Mouse (Mus musculus): ENCODE results near the gene Slc38a9. TPM values are rescaled to one million over a fixed set of nuclear protein-coding genes. Genes with fewer than 3 reads are reported as not detected.

Gene Slc38a9
- total and polyA plus RNA-seq, 2 experiments from 2014 or later, result 8.7 to 14.6 TPM

GRCm38 (mm10) chr13:112683312-112683711, 22.8 kb downstream of the Slc38a9 start:
- TF ChIP-seq CTCF (IDR thresholded peaks at IDR 0.05; ENCODE audit: low read depth), result no peak
- DNase-seq (no peak), ATAC-seq (no peak)
- Histone ChIP-seq H3K4me1 (ENCODE audit: insufficient read depth) (no peaks in the 10 kb centered on the region), H3K4me3 (ENCODE audit: low read depth, low read length) (no peak overlapping the region), H3K36me3 (ENCODE audit: insufficient read depth) (peaks cover 5% of the 10 kb centered on the region; the same call in 1 of the 2 replicates), H3K27me3 (ENCODE audit: insufficient read depth, low read length) (no peaks in the 10 kb centered on the region), H3K9ac (no peak overlapping the region), H3K9me3 (ENCODE audit: low read length) (no peaks in the 10 kb centered on the region), H3K27ac (ENCODE audit: low read depth, low read length) (no peak overlapping the region), H3K4me2 (ENCODE audit: low read depth) (no peak overlapping the region)
- 75% methylated on average over 2 of the region's 2 CpGs for WGBS

- Histone ChIP-seq H3K4me1 (ENCODE audit: insufficient read depth) (no peaks in the 10 kb centered on the region), H3K27me3 (ENCODE audit: insufficient read depth, low read length) (no peaks in the 10 kb centered on the region), H3K4me2 (ENCODE audit: low read depth) (no peak overlapping the region), H3K4me3 (ENCODE audit: low read depth, low read length) (no peak overlapping the region), H3K36me3 (ENCODE audit: insufficient read depth) (peaks cover 5% of the 10 kb centered on the region; the same call in 1 of the 2 replicates), H3K9ac (no peak overlapping the region), H3K9me3 (ENCODE audit: low read length) (no peaks in the 10 kb centered on the region), H3K27ac (ENCODE audit: low read depth, low read length) (no peak overlapping the region)
- no peak for ATAC-seq
- TF ChIP-seq CTCF (IDR thresholded peaks at IDR 0.05; ENCODE audit: low read depth), result no peak
- DNase-seq, result no peak
- WGBS, result 62% methylated on average over 6 of the region's 6 CpGs
Observed at GRCm38 (mm10) chr13:112683970-112684369, 23.4 kb downstream of the Slc38a9 start.

GRCm38 (mm10) chr13:112686155-112686554, 25.6 kb downstream of the Slc38a9 start:
- no peak for TF ChIP-seq CTCF (IDR thresholded peaks at IDR 0.05; ENCODE audit: low read depth)
- no peak overlapping the region for H3K4me2 ChIP-seq (ENCODE audit: low read depth)
- WGBS, result 73% methylated on average over 2 of the region's 2 CpGs
- ATAC-seq, result no peak
- no peaks in the 10 kb centered on the region for H3K9me3 ChIP-seq (ENCODE audit: low read length)
- no peaks in the 10 kb centered on the region for H3K4me1 ChIP-seq (ENCODE audit: insufficient read depth)
- H3K36me3 ChIP-seq (ENCODE audit: insufficient read depth), result peaks cover 5% of the 10 kb centered on the region; the same call in 1 of the 2 replicates
- no peak overlapping the region for H3K27ac ChIP-seq (ENCODE audit: low read depth, low read length)
- no peak overlapping the region for H3K9ac ChIP-seq
- H3K27me3 ChIP-seq (ENCODE audit: insufficient read depth, low read length), result no peaks in the 10 kb centered on the region
- H3K4me3 ChIP-seq (ENCODE audit: low read depth, low read length), result no peak overlapping the region
- DNase-seq, result no peak

- no peak overlapping the region for H3K27ac ChIP-seq (ENCODE audit: low read depth, low read length)
- DNase-seq (no peak), ATAC-seq (no peak)
- WGBS, result 93% methylated on average over 10 of the region's 10 CpGs
- no peaks in the 10 kb centered on the region for H3K9me3 ChIP-seq (ENCODE audit: low read length)
- no peak overlapping the region for H3K4me3 ChIP-seq (ENCODE audit: low read depth, low read length)
- no peak for TF ChIP-seq CTCF (IDR thresholded peaks at IDR 0.05; ENCODE audit: low read depth)
- no peak overlapping the region for H3K4me2 ChIP-seq (ENCODE audit: low read depth)
- no peak overlapping the region for H3K9ac ChIP-seq
- no peaks in the 10 kb centered on the region for H3K27me3 ChIP-seq (ENCODE audit: insufficient read depth, low read length)
- H3K4me1 ChIP-seq (ENCODE audit: insufficient read depth), result no peaks in the 10 kb centered on the region
- peaks cover 11% of the 10 kb centered on the region; the same call in 1 of the 2 replicates for H3K36me3 ChIP-seq (ENCODE audit: insufficient read depth)
Observed at GRCm38 (mm10) chr13:112692870-112693553, 32.5 kb downstream of the Slc38a9 start.

GRCm38 (mm10) chr13:112695526-112696240, 35.1 kb downstream of the Slc38a9 start:
- no peak for DNase-seq
- WGBS, result 94% methylated on average over 8 of the region's 8 CpGs
- peaks cover 21% of the 10 kb centered on the region for H3K36me3 ChIP-seq (ENCODE audit: insufficient read depth)
- ATAC-seq, result no peak
- H3K4me2 ChIP-seq (ENCODE audit: low read depth), result no peak overlapping the region
- H3K9ac ChIP-seq, result no peak overlapping the region
- H3K27me3 ChIP-seq (ENCODE audit: insufficient read depth, low read length), result no peaks in the 10 kb centered on the region
- H3K27ac ChIP-seq (ENCODE audit: low read depth, low read length), result no peak overlapping the region
- H3K4me1 ChIP-seq (ENCODE audit: insufficient read depth), result no peaks in the 10 kb centered on the region
- H3K4me3 ChIP-seq (ENCODE audit: low read depth, low read length), result no peak overlapping the region
- TF ChIP-seq CTCF (IDR thresholded peaks at IDR 0.05; ENCODE audit: low read depth), result no peak
- no peaks in the 10 kb centered on the region for H3K9me3 ChIP-seq (ENCODE audit: low read length)

GRCm38 (mm10) chr13:112701256-112701655, 40.7 kb downstream of the Slc38a9 start:
- no peak overlapping the region for H3K4me3 ChIP-seq (ENCODE audit: low read depth, low read length)
- no peak for TF ChIP-seq CTCF (IDR thresholded peaks at IDR 0.05; ENCODE audit: low read depth)
- H3K4me2 ChIP-seq (ENCODE audit: low read depth), result no peak overlapping the region
- no peak overlapping the region for H3K27ac ChIP-seq (ENCODE audit: low read depth, low read length)
- no peaks in the 10 kb centered on the region for H3K9me3 ChIP-seq (ENCODE audit: low read length)
- H3K9ac ChIP-seq, result no peak overlapping the region
- WGBS, result 81% methylated on average over 8 of the region's 8 CpGs
- ATAC-seq (no peak), DNase-seq (no peak)
- H3K4me1 ChIP-seq (ENCODE audit: insufficient read depth), result no peaks in the 10 kb centered on the region
- H3K36me3 ChIP-seq (ENCODE audit: insufficient read depth), result peaks cover 16% of the 10 kb centered on the region
- no peaks in the 10 kb centered on the region for H3K27me3 ChIP-seq (ENCODE audit: insufficient read depth, low read length)

- Histone ChIP-seq H3K9ac (no peak overlapping the region), H3K4me1 (ENCODE audit: insufficient read depth) (no peaks in the 10 kb centered on the region), H3K4me3 (ENCODE audit: low read depth, low read length) (no peak overlapping the region), H3K36me3 (ENCODE audit: insufficient read depth) (peaks cover 6% of the 10 kb centered on the region; the same call in 1 of the 2 replicates), H3K9me3 (ENCODE audit: low read length) (no peaks in the 10 kb centered on the region), H3K4me2 (ENCODE audit: low read depth) (no peak overlapping the region), H3K27me3 (ENCODE audit: insufficient read depth, low read length) (no peaks in the 10 kb centered on the region), H3K27ac (ENCODE audit: low read depth, low read length) (no peak overlapping the region)
- DNase-seq (no peak), ATAC-seq (no peak)
- 92% methylated on average over 4 of the region's 4 CpGs for WGBS
- TF ChIP-seq CTCF (IDR thresholded peaks at IDR 0.05; ENCODE audit: low read depth), result no peak
Observed at GRCm38 (mm10) chr13:112706351-112706750, 45.8 kb downstream of the Slc38a9 start.

All from forebrain, postnatal 0 days (tissue).